Mouse (Mus musculus) heart, adult 8-10 months (tissue): ENCODE data around the gene Lrrfip2. TPM values are rescaled to one million over a fixed set of nuclear protein-coding genes. Genes with fewer than 3 reads are reported as not detected.

Experiments used
- DNase-seq: peaks from one replicate; pipeline ENCODE4 v3.0.0; 2022; ENCODE audit warnings: low spot score
- total RNA-seq, 4 experiments: library from RNA; stranded (reverse); gene quantifications; 2 replicates each; pipeline ENCODE4 v1.2.4; 2022

Gene Lrrfip2
- total RNA-seq, 4 experiments from 2014 or later: 89.3 to 102 (median 96.2) TPM

DNA sequence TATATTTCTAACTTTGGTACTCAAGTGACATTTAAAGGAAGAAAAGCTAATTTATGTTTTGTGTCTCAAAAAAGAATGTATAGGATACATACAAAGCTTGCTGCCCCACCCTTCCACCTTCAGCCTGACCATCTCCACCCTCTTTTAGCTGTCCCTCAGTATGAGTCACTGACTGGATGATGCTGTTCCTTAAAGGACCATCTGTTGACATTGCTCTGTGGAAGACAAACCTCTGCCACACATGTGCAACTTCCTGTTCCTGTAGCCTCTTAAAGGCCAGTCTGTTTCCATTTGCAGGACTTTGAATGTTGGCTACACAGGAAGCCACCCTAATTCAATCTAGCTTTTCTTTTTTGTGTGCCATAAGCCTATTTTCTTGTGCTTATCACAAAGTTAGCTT is 99.0 kb downstream of the Lrrfip2 start:
- no peak for DNase-seq

GRCm38 (mm10) chr9:111220551-111221080 is 103.2 kb downstream of the Lrrfip2 start:
- DNase-seq: no peak

DNA sequence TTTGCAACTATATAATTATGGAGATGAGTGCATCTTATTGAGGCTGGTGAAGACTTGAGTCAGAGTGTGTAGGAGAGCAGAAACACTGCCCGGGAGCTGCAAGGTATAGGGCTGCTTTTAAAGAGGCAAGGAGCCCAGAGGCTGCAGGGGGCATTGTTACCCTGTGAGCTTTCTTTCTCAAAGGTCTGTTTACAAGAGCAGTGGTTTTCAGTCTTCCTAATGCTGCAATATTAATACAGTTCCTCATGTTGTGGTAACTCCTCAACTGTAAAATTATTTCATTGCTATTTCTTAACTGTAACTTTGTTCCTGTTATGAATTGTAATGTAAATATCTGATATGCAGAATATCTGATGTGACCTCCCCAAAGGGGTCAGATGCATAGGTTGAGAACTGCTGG is 104.2 kb downstream of the Lrrfip2 start:
- DNase-seq: no peak

DNA sequence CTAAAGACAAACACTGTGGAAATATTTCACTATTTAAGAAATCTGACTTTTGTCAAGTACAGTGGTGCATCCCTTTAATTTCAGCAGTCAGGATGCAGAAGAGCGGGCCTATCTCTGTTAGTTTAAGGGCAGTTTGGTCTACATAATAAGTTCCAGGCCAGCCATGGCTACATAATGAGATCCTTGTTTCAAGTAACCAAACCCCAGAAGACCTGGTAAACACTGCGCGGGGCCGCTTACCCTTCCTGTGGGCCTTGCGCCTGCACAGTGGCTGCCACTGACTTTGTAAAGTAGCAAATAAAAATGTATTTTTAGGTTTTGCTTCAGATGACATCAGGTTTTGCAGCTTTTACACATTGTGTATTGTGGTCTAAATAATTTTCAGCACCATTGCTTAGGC is 106.0 kb downstream of the Lrrfip2 start:
- no peak for DNase-seq

DNA sequence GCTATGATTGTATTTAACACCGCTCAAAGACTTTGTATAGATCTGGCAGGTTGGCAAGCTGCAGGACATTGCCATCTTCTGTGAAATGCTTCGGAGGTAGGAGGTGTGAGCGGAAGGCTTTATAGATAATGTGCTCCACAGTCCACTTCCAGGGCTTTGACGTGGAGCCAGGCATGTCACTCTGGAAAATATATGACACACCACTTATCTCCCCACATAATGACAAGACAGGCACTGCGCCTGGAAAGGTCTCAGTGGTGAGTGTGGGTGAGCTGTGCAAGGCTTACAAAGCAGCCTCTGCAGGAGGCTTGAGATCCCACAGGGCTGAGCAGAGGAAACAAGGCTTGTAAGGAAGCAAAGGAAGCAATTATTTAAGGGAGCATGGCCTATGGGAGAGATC is 111.1 kb downstream of the Lrrfip2 start:
- DNase-seq: no peak

GRCm38 (mm10) chr9:111234701-111235100 is 117.3 kb downstream of the Lrrfip2 start:
- DNase-seq: no peak

DNA sequence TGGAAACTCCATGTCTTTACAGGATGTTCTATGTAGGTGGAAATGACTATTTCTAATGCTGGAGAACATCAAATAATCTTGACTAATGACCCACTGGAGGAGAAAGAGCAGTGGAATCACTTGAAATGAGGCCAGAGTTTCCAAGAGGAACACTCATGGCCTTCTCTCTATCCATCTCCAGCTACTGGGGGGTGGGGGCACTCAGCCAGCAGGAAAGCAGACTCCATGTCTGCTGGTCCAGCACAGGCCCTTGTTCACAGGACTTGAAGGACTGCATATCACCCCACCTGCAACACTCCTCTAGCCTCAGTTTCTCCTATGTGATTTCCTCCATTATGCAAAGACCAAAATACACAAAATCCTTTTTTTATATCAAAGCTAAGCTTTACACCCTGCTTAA is 120.3 kb downstream of the Lrrfip2 start:
- no peak for DNase-seq

DNA sequence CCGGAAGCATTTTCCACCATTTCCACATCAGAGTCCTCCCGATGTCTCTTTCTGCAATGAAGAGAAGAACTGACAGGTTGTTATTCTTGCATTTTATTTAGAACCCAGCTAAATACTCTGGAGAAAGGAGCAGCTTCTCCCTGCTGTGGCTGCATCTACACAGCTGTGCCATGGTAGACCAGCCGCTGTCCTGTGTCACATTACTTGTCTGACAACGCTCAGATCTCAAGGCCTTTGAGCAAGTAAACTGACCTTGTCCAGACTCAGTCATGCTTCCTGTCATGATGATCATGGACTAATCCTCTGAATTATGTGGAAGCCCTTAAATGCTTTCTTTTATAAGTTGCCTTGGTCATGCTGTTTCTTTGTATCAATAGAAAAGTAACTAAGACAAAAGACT is 122.4 kb downstream of the Lrrfip2 start:
- DNase-seq: no peak

DNA sequence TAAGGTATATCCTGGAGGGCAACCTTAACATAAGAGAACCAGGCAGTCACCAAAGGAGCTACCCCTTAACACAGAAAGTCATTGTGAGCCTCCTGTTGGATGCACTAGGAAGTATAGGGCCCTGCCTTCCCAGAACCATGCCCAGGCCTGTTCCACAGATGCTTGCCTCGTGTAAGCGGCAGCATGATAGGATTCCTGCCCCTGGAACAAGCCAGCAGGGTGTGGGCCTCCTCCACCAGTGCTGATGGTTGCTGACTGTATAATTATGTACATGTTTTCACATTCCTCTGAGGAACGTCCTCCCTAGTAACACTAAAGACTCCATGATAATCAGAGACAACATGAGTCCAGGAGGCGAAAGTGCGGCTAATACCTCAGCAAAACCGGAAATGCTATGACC is 126.0 kb downstream of the Lrrfip2 start:
- no peak for DNase-seq

- no peak for DNase-seq
Measured at GRCm38 (mm10) chr9:111245546-111245945, 128.2 kb downstream of the Lrrfip2 start.

- DNase-seq: no peak
Measured at GRCm38 (mm10) chr9:111247682-111248246, 130.4 kb downstream of the Lrrfip2 start.

GRCm38 (mm10) chr9:111252161-111252869 is 134.9 kb downstream of the Lrrfip2 start:
- no peak for DNase-seq

GRCm38 (mm10) chr9:111260360-111260985 is 143.1 kb downstream of the Lrrfip2 start:
- peak; percentile 49 for DNase-seq

GRCm38 (mm10) chr9:111261356-111261755 is 144.0 kb downstream of the Lrrfip2 start:
- DNase-seq: no peak

GRCm38 (mm10) chr9:111267998-111268397 is 150.6 kb downstream of the Lrrfip2 start:
- DNase-seq: no peak

GRCm38 (mm10) chr9:111270606-111271005 is 153.2 kb downstream of the Lrrfip2 start:
- DNase-seq: no peak

DNA sequence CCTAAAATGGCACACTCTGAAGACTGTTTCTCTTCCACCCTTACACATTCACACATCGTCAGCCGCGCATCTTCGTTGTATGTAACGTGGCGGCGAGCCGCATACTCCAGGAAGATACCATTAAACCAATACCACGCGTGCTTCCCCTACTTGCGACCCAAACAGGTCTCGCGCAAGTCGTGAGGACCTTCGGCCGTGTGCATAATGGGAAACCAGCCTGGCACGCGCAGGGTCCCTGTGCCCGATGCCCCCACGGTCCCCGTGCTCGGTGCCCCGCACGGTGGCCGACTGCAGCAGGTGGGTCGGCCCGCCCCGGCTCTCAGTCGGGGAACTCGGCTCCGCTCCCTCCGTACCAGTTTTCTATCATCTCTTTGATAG is 153.7 kb downstream of the Lrrfip2 start:
- DNase-seq: no peak

- peak; percentile 100 for DNase-seq
Measured at GRCm38 (mm10) chr9:111271434-111272160, 154.2 kb downstream of the Lrrfip2 start, which contains the start of the genes Mlh1 and Epm2aip1. Mlh1 (minus strand) TSS chr9:111271791. Epm2aip1 (plus strand) TSS chr9:111271929.

- no peak for DNase-seq
Measured at GRCm38 (mm10) chr9:111272356-111272755, 155.0 kb downstream of the Lrrfip2 start.

GRCm38 (mm10) chr9:111272996-111273785 is 155.8 kb downstream of the Lrrfip2 start:
- no peak for DNase-seq

GRCm38 (mm10) chr9:111273958-111274357 is 156.6 kb downstream of the Lrrfip2 start:
- DNase-seq: no peak
